In the genomic region with DNA sequence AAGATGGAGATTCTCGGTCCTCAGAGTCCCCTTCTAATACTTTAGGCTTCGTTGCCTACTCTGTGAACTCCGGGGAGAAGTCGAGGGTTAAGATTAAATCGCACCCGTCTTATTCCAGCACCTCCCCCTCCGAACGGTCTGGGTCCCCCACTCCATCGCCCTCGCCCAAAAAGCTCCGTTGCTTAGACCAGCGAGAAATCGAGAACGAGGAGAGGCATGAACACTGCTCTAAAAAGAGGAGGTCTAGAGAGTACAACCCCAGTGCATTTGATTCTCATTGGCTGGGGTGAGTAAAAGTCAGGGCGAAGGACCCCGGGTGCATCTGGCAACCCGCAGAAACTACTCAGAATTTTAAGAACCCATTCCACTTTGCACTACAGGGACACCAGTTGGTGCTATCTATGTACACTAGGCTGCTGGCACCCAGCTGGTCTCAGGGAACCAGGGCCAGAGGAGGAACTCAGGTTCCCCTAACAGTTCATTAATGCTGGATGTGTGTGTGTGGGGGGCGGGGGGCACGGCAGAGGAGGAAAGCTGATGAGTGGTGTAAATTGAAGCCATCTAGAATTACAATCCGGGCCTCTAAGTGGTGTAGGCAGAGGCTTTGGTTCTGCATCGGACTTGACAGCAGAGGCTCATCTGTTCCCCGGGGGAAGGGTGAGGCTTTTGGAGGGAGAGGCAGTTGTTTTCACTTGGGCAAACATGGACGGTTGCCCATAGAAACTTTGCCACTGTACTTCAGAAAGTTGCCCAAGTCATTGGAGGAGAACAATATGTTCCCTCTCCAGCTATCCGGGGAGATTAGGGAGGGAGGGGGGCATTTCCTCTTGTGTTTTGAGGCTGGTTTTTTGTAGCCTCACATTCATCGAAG, we compare ENCODE assay signal across 8 mouse cellular contexts. TPM values are rescaled to one million over a fixed set of nuclear protein-coding genes. Genes with fewer than 3 reads are reported as not detected.
DNase-seq lines count a peak whose midpoint lies in the region; ATAC-seq lines count a peak whose summit lies in the region.

No protein-coding gene starts in this region.

- peak overlapping the region; percentile 95 for H3K4me3 ChIP-seq in hindbrain, embryonic 16.5 days (ENCODE audit: low read length)
- H3K4me3 ChIP-seq in liver, embryonic 16.5 days (ENCODE audit: low read depth, low read length) = peak overlapping the region; percentile 95
- H3K4me3 ChIP-seq in neural tube, embryonic 12.5 days = peak overlapping the region; percentile 82

- H3K9ac ChIP-seq in hindbrain, embryonic 16.5 days (ENCODE audit: low read depth, low read length) = peak overlapping the region; percentile 94
- H3K9ac ChIP-seq in liver, embryonic 16.5 days (ENCODE audit: low read depth, low read length) = peak overlapping the region; percentile 97
- peak overlapping the region; percentile 78 for H3K9ac ChIP-seq in neural tube, embryonic 12.5 days

- no peak for ATAC-seq in hindbrain, embryonic 16.5 days
- no peak for ATAC-seq in liver, embryonic 16.5 days (ENCODE audit: low read depth)
- ATAC-seq in neural tube, embryonic 12.5 days (ENCODE audit: low FRiP score, low read depth) = no peak

- DNase-seq in spleen, adult 12 weeks (ENCODE audit: low spot score) = peak; percentile 22
- DNase-seq in spleen, adult 18-20 months = no peak
- DNase-seq in cerebellum, adult 9-11 months = peak; percentile 38
- peak; percentile 69 to 74 for DNase-seq in gastrocnemius, adult 8-10 months (ENCODE audit: low spot score in 2 of 2)
- no peak for DNase-seq in left cerebral cortex, adult 11 months (ENCODE audit: low spot score)

- peaks cover 14% of the 10 kb centered on the region for H3K36me3 ChIP-seq in hindbrain, embryonic 16.5 days (ENCODE audit: control insufficient read depth, insufficient read depth, low read length)
- H3K36me3 ChIP-seq in liver, embryonic 16.5 days (ENCODE audit: control insufficient read depth, insufficient read depth) = peaks cover 33% of the 10 kb centered on the region
- H3K36me3 ChIP-seq in neural tube, embryonic 12.5 days = peaks cover 32% of the 10 kb centered on the region

- H3K27ac ChIP-seq in hindbrain, embryonic 16.5 days (ENCODE audit: low read depth, low read length) = peak overlapping the region; percentile 95
- H3K27ac ChIP-seq in liver, embryonic 16.5 days (ENCODE audit: low read length) = peak overlapping the region; percentile 100
- peak overlapping the region; percentile 83; the same call in 1 of the 2 replicates for H3K27ac ChIP-seq in neural tube, embryonic 12.5 days

- H3K4me1 ChIP-seq in hindbrain, embryonic 16.5 days (ENCODE audit: control insufficient read depth, insufficient read depth, low read depth, low read length) = peaks cover 23% of the 10 kb centered on the region
- H3K4me1 ChIP-seq in liver, embryonic 16.5 days (ENCODE audit: control insufficient read depth, low read depth, low read length) = peaks cover 31% of the 10 kb centered on the region
- peaks cover 28% of the 10 kb centered on the region for H3K4me1 ChIP-seq in neural tube, embryonic 12.5 days

- peak overlapping the region; percentile 83 for H3K4me2 ChIP-seq in hindbrain, embryonic 16.5 days (ENCODE audit: low read length)
- peak overlapping the region; percentile 89 for H3K4me2 ChIP-seq in liver, embryonic 16.5 days (ENCODE audit: low read depth, low read length)
- peak overlapping the region; percentile 80 for H3K4me2 ChIP-seq in neural tube, embryonic 12.5 days (replicated peaks)

- H3K27me3 ChIP-seq in hindbrain, embryonic 16.5 days (replicated peaks; ENCODE audit: control insufficient read depth, insufficient read depth, low read length) = no peaks in the 10 kb centered on the region
- H3K27me3 ChIP-seq in liver, embryonic 16.5 days (ENCODE audit: control insufficient read depth, insufficient read depth, low read depth, low read length) = no peaks in the 10 kb centered on the region
- H3K27me3 ChIP-seq in neural tube, embryonic 12.5 days (replicated peaks) = no peaks in the 10 kb centered on the region

- 1% methylated on average over 25 of the region's 25 CpGs for WGBS in hindbrain, embryonic 16.5 days
- WGBS in liver, embryonic 16.5 days (ENCODE audit: insufficient replicate concordance) = 1% methylated on average over 25 of the region's 25 CpGs
- 3% methylated on average over 25 of the region's 25 CpGs for WGBS in neural tube, embryonic 12.5 days

- H3K9me3 ChIP-seq in hindbrain, embryonic 16.5 days (ENCODE audit: control insufficient read depth, low read length) = no peaks in the 10 kb centered on the region
- H3K9me3 ChIP-seq in liver, embryonic 16.5 days (replicated peaks; ENCODE audit: control insufficient read depth, low read length) = no peaks in the 10 kb centered on the region
- H3K9me3 ChIP-seq in neural tube, embryonic 12.5 days = no peaks in the 10 kb centered on the region

RNA-seq across cellular contexts. Expression of gene Teddm2, which starts 1.1 kb away (rescaled TPM):
- total RNA-seq in gastrocnemius, adult 8-10 months (2022) = 1 to 10 TPM; 1.7 to 2.9 (median 2.4) TPM
- 1.4 and 1.5 TPM in 2 replicates for polyA plus RNA-seq in hindbrain, embryonic 16.5 days (2015; fragmentation: Nextera tagmentation; extraction: Ambion mirVana)
- 0.40 and 0.58 TPM in 2 replicates for polyA plus RNA-seq in liver, embryonic 16.5 days (2015; fragmentation: Nextera tagmentation; extraction: Ambion mirVana)
- 0.54 and 0.66 TPM in 2 replicates for polyA plus RNA-seq in neural tube, embryonic 12.5 days (2016; fragmentation: Nextera tagmentation; extraction: Ambion mirVana)

RNA-seq across cellular contexts. Expression of gene Glul, which starts 1.4 kb away (rescaled TPM):
- 100 to 1,000 TPM; 294 to 919 (median 442) TPM for total RNA-seq in gastrocnemius, adult 8-10 months (2022)
- polyA plus RNA-seq in hindbrain, embryonic 16.5 days (2015; fragmentation: Nextera tagmentation; extraction: Ambion mirVana) = 217 and 248 TPM in 2 replicates
- 143 and 144 TPM in 2 replicates for polyA plus RNA-seq in liver, embryonic 16.5 days (2015; fragmentation: Nextera tagmentation; extraction: Ambion mirVana)
- polyA plus RNA-seq in neural tube, embryonic 12.5 days (2016; fragmentation: Nextera tagmentation; extraction: Ambion mirVana) = 124 and 133 TPM in 2 replicates

RNA-seq across cellular contexts. Expression of gene Teddm1a, which starts 9.6 kb away (rescaled TPM):
- total RNA-seq in gastrocnemius, adult 8-10 months (2022) = not detected
- not detected in 2 replicates for polyA plus RNA-seq in hindbrain, embryonic 16.5 days (2015; fragmentation: Nextera tagmentation; extraction: Ambion mirVana)
- 0.06 TPM in 1 of 2 replicates, not detected in the other for polyA plus RNA-seq in liver, embryonic 16.5 days (2015; fragmentation: Nextera tagmentation; extraction: Ambion mirVana)
- polyA plus RNA-seq in neural tube, embryonic 12.5 days (2016; fragmentation: Nextera tagmentation; extraction: Ambion mirVana) = not detected in 2 replicates

RNA-seq across cellular contexts. Expression of gene Teddm1b, which starts 26.9 kb away (rescaled TPM):
- total RNA-seq in gastrocnemius, adult 8-10 months (2022) = not detected
- 0.26 and 0.41 TPM in 2 replicates for polyA plus RNA-seq in hindbrain, embryonic 16.5 days (2015; fragmentation: Nextera tagmentation; extraction: Ambion mirVana)
- 0.08 and 0.09 TPM in 2 replicates for polyA plus RNA-seq in liver, embryonic 16.5 days (2015; fragmentation: Nextera tagmentation; extraction: Ambion mirVana)
- 0.17 and 0.33 TPM in 2 replicates for polyA plus RNA-seq in neural tube, embryonic 12.5 days (2016; fragmentation: Nextera tagmentation; extraction: Ambion mirVana)

RNA-seq across cellular contexts. Expression of gene Rgsl1, which starts 57.2 kb away (rescaled TPM):
- total RNA-seq in gastrocnemius, adult 8-10 months (2022) = under 1 TPM in 1 of 4 experiments, not detected in 3; 0.09 TPM
- 0.17 and 0.19 TPM in 2 replicates for polyA plus RNA-seq in hindbrain, embryonic 16.5 days (2015; fragmentation: Nextera tagmentation; extraction: Ambion mirVana)
- polyA plus RNA-seq in liver, embryonic 16.5 days (2015; fragmentation: Nextera tagmentation; extraction: Ambion mirVana) = 0.04 TPM in 1 of 2 replicates, not detected in the other
- 0.11 TPM in 1 of 2 replicates, not detected in the other for polyA plus RNA-seq in neural tube, embryonic 12.5 days (2016; fragmentation: Nextera tagmentation; extraction: Ambion mirVana)

Comparison
In these comparisons a context has a peak if more than half of its experiments do, and no peak if none do; other contexts are left out.
1. DNase-seq: peak in spleen, adult 12 weeks (single experiment), cerebellum, adult 9-11 months (single experiment) and gastrocnemius, adult 8-10 months (2 of 2); none in spleen, adult 18-20 months (0 of 2) and left cerebral cortex, adult 11 months (single experiment).
2. Peak in every context shown above with its lines, with median percentiles within 50 percentile points of each other: H3K27ac ChIP-seq, H3K4me2 ChIP-seq, H3K4me3 ChIP-seq and H3K9ac ChIP-seq.